ENCODE assay signal across 7 mouse cellular contexts in genomic region chr8:123423441-123423840, GRCm38 (mm10). TPM values are rescaled to one million over a fixed set of nuclear protein-coding genes. Genes with fewer than 3 reads are reported as not detected.
DNase-seq lines count a peak whose midpoint lies in the region; ATAC-seq and TF ChIP-seq lines count a peak whose summit lies in the region.

Def8 (plus strand) TSS chr8:123423527.

- 0 out of 4 replicates have a peak within 1 kb of the TSS, but pooled peaks of 1 of the 2 experiments have one; percentile 2 for H3K4me3 ChIP-seq in ES-E14 (ENCODE audit: insufficient read depth in 1 of 2, low read depth in 1 of 2, low read length in 2 of 2, poor library complexity in 1 of 2, severe bottlenecking in 1 of 2)
- H3K4me3 ChIP-seq in intestine, embryonic 15.5 days (replicated peaks): peak within 1 kb of the TSS; percentile 26
- H3K4me3 ChIP-seq in liver, embryonic 14.5 days (ENCODE audit: insufficient read depth in 1 of 2, low read depth in 2 of 2, low read length in 2 of 2): peak within 1 kb of the TSS; percentile 7 to 15; a peak in 2 of 4 replicates

- ATAC-seq in intestine, embryonic 15.5 days: no peak
- no peak for ATAC-seq in liver, embryonic 14.5 days (ENCODE audit: insufficient read depth)

- H3K27me3 ChIP-seq in intestine, embryonic 15.5 days (replicated peaks): 0 out of 2 replicates have a peak, but pooled peaks cover 2% of the 10 kb centered on the region
- H3K27me3 ChIP-seq in liver, embryonic 14.5 days (ENCODE audit: control insufficient read depth, insufficient read depth, low read length): no peaks in the 10 kb centered on the region

- H3K4me1 ChIP-seq in ES-E14 (ENCODE audit: control insufficient read depth in 2 of 2, insufficient read depth in 2 of 2, low read length in 2 of 2, poor library complexity in 1 of 2): peaks cover 0 to 4% of the 10 kb centered on the region in 2 experiments; a peak in 1 of 4 replicates
- H3K4me1 ChIP-seq in intestine, embryonic 15.5 days (replicated peaks): no peaks in the 10 kb centered on the region
- no peaks in the 10 kb centered on the region; a peak in 1 of 4 replicates for H3K4me1 ChIP-seq in liver, embryonic 14.5 days (replicated peaks; ENCODE audit: control insufficient read depth in 2 of 2, insufficient read depth in 2 of 2, low read length in 1 of 2)

- in situ Hi-C loops in ES-E14 (cut with MboI; ENCODE audit: low sequenced_read_pairs in 2 of 2, unreplicated experiment in 2 of 2): no loop called here

- peaks cover 22% of the 10 kb centered on the region for H3K36me3 ChIP-seq in ES-E14 (ENCODE audit: control insufficient read depth, insufficient read depth, low read length, poor library complexity, severe bottlenecking)
- H3K36me3 ChIP-seq in intestine, embryonic 15.5 days: no peaks in the 10 kb centered on the region
- no peaks in the 10 kb centered on the region for H3K36me3 ChIP-seq in liver, embryonic 14.5 days (replicated peaks; ENCODE audit: control insufficient read depth, insufficient read depth, low read depth)

- no peak for TF ChIP-seq EP300 in liver, embryonic 14.5 days (IDR thresholded peaks at IDR 0.05; ENCODE audit: low read depth)

- no peaks in the 10 kb centered on the region for H3K9me3 ChIP-seq in ES-E14 (ENCODE audit: control insufficient read depth, insufficient read depth, low read depth, low read length)
- H3K9me3 ChIP-seq in intestine, embryonic 15.5 days: peaks cover 15% of the 10 kb centered on the region; the same call in 1 of the 2 replicates
- peaks cover 19% of the 10 kb centered on the region for H3K9me3 ChIP-seq in liver, embryonic 14.5 days (ENCODE audit: control insufficient read depth, low read length)

- H3K4me2 ChIP-seq in intestine, embryonic 15.5 days (replicated peaks): peak within 1 kb of the TSS; percentile 62
- H3K4me2 ChIP-seq in liver, embryonic 14.5 days (ENCODE audit: low read depth): peak within 1 kb of the TSS; percentile 62

- WGBS in intestine, embryonic 15.5 days: 76% methylated on average over 7 of the region's 7 CpGs
- 59% methylated on average over 7 of the region's 7 CpGs for WGBS in liver, embryonic 14.5 days (ENCODE audit: insufficient replicate concordance)

- no peak within 1 kb of the TSS; the same call in 1 of the 2 replicates for H3K27ac ChIP-seq in ES-E14 (ENCODE audit: insufficient read depth, low read depth, low read length, poor library complexity, severe bottlenecking)
- H3K27ac ChIP-seq in intestine, embryonic 15.5 days: no peak within 1 kb of the TSS
- no peak within 1 kb of the TSS for H3K27ac ChIP-seq in liver, embryonic 14.5 days

- no peak for TF ChIP-seq CTCF in liver, embryonic 14.5 days (IDR thresholded peaks at IDR 0.05; ENCODE audit: low read depth)

- H3K9ac ChIP-seq in ES-E14 (ENCODE audit: insufficient read depth, low read depth, low read length, poor library complexity, severe bottlenecking): no peak within 1 kb of the TSS
- H3K9ac ChIP-seq in intestine, embryonic 15.5 days: no peak within 1 kb of the TSS
- no peak within 1 kb of the TSS for H3K9ac ChIP-seq in liver, embryonic 14.5 days (replicated peaks)

- DNase-seq in ES-E14 (ENCODE audit: low read depth, low spot score): no peak
- DNase-seq in adrenal gland, postnatal 10 days: no peak
- DNase-seq in gastrocnemius, postnatal 10 days: no peak
- DNase-seq in liver, embryonic 14.5 days (ENCODE audit: low read depth in 3 of 3, low spot score in 3 of 3): no peak
- no peak for DNase-seq in spleen, adult 12 weeks (ENCODE audit: low spot score)
- no peak for DNase-seq in thymus, postnatal 10 days (ENCODE audit: low spot score in 2 of 2)

TF ChIP-seq in ES-E14, 5 proteins besides CTCF, POLR2A, EP300 and RAD21:
- TF ChIP-seq ZNF384 (IDR thresholded peaks at IDR 0.05; ENCODE audit: low read depth, low read length): no peak
- TF ChIP-seq HCFC1 (IDR thresholded peaks at IDR 0.05; ENCODE audit: borderline replicate concordance, insufficient read depth, low read length): no peak
- TF ChIP-seq ZC3H11A (IDR thresholded peaks at IDR 0.05; ENCODE audit: borderline replicate concordance, low read depth, low read length): no peak
- no peak for TF ChIP-seq CHD2 (IDR thresholded peaks at IDR 0.05; ENCODE audit: low read depth, low read length)
- TF ChIP-seq MAFK (IDR thresholded peaks at IDR 0.05; ENCODE audit: insufficient read depth, low read depth, low read length): no peak

RNA-seq across cellular contexts. Expression of gene Def8, which starts in this region (rescaled TPM):
- 34.3 and 42.5 TPM in 2 replicates for total RNA-seq in ES-E14 (2012; rRNA removed)
- total RNA-seq in adrenal gland, postnatal 10 days (2021): 10 to 100 TPM; 33.2 to 40.3 TPM
- 10 to 100 TPM; 35.8 to 37.6 TPM for total RNA-seq in gastrocnemius, postnatal 10 days (2021)
- polyA plus RNA-seq in intestine, embryonic 15.5 days (2015; fragmentation: Nextera tagmentation; extraction: Ambion mirVana): 26.0 and 26.4 TPM in 2 replicates
- 7.1 and 8.0 TPM in 2 replicates for polyA plus RNA-seq in liver, embryonic 14.5 days (2012; rRNA removed)
- polyA plus RNA-seq in liver, embryonic 14.5 days (2014; fragmentation: Nextera tagmentation; extraction: Ambion mirVana): 10.5 and 12.6 TPM in 2 replicates
